Mouse (Mus musculus) c-Kit-positive CD71-negative TER-119-negative erythroid progenitor cells, embryonic 14.5 days (primary cell): ENCODE results near the gene Srpk1.

Experiments
- DNase-seq: peaks from one replicate; pipeline ENCODE4 v3.0.0-alpha.2; 2013; ENCODE audit warnings: low read depth

Srpk1 gene

GRCm38 (mm10) chr17:28613096-28613495 lies 9.4 kb downstream of the Srpk1 start:
- DNase-seq: no peak

DNA sequence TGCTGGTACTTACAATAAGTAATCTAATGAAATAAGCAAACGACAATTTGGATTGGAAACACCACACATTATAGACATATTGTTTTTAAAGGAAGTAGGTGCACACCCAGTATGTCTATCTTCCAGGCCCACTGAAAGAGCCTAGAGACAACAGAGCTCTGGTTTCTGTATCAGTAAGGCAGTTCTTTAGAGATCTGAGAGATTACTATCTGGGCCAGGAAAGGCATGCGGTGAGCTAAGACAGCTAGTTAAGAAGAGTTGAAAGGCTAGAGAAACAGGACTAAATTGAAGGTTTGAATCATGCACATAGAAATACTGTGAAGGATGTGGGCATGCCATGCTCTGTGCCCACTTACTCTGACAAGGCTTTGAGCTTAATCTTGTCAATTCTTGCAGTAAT lies 9.9 kb downstream of the Srpk1 start:
- DNase-seq: no peak

GRCm38 (mm10) chr17:28609543-28609942 lies 13.0 kb downstream of the Srpk1 start:
- DNase-seq: no peak

DNA sequence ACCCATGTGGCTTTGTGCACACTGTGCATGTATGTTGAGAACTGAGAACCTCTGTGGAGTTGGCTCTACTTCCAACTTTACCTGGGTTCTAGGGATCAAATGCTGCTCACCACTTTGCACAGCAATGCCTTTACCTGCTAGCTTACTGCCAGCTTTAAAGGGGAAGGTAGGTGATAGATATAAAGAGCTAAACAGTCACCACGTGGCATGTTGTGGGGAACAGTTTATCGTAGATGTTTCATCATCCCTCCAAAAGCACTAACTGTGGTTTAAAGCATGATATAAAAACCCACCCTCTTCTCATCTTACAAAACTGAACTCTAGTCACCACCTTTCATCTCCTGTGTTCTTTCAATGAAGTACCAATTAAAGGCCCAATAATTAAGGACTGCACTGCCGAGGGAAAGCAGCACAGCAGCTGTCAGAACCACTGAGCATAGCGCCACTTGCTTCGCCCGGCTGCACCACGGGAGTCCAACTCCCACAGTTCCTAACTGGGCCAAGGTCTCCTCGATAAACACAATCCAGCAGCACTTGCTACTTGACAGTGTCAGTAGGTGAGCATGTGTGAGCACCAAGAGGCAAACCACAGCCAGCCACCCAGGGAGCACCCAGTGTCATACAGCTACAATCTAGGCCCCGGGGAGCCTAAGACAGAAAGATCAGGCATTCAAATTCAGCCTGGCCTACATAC lies 20.8 kb downstream of the Srpk1 start:
- no peak for DNase-seq

- no peak for DNase-seq
Observed at GRCm38 (mm10) chr17:28600780-28601179, 21.7 kb downstream of the Srpk1 start.

DNA sequence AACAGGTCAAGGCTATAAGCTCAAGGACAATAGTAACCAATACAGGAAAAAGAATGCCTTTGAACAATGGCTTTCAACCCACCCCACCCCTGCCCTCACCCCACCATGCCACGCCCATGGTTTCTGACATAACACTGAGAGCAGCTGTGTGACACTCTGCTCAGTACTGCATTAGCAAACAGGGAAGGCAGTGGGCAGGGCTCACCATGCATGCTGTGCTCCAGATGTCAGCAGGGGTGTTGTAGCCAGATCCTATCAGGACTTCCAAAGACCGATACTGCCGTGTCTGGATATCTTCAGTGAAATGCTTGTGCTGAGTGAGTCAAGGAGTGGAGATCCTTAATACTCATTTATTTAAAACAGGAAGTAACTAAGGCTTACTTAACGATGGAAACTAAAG lies 28.5 kb downstream of the Srpk1 start:
- DNase-seq: no peak

GRCm38 (mm10) chr17:28592998-28593397 lies 29.5 kb downstream of the Srpk1 start:
- peak; percentile 68 for DNase-seq

GRCm38 (mm10) chr17:28591476-28591875 lies 31.0 kb downstream of the Srpk1 start:
- DNase-seq: no peak

DNA sequence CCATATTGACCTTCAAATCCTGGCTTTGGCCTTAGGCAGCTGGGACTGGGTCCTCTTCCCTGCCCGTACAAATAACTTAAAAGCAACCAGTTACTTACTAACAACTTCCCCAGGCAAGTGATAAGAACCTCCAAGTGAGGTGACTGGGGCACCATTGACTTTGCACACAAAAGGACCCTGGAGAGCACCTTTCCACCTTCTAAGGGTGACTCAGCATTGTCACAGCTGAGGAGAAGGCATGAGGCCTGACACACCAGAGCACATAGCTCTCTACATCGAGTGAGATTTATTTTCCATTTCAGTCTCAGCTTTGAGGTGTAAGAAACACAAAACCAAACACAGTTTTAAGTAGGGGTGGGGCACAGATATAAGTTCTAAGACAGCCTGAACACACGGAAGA lies 31.9 kb downstream of the Srpk1 start:
- no peak for DNase-seq

- no peak for DNase-seq
Observed at GRCm38 (mm10) chr17:28588591-28588990, 33.9 kb downstream of the Srpk1 start.

- DNase-seq: no peak
Observed at GRCm38 (mm10) chr17:28586509-28586908, 36.0 kb downstream of the Srpk1 start.

DNA sequence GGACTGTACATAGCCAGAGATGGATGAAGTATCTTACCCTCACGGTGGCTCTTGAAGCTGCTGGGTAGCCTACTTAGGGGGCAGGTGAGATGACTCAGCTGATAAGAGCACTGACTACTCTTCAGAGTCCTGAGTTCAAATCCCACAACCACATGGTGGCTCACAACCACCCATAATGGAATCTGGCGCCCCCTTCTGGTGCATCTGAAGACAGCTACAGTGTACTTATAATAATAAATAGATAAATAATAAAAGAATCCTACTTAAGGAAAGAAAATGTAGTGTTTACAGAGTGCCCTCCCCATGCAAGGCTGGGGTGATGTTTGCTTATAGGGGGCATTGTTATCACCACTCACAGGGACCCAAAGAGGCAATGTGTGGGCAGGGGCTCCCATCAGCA lies 41.5 kb downstream of the Srpk1 start:
- DNase-seq: no peak

- peak; percentile 83 for DNase-seq
Observed at GRCm38 (mm10) chr17:28580396-28580795, 42.1 kb downstream of the Srpk1 start.

DNA sequence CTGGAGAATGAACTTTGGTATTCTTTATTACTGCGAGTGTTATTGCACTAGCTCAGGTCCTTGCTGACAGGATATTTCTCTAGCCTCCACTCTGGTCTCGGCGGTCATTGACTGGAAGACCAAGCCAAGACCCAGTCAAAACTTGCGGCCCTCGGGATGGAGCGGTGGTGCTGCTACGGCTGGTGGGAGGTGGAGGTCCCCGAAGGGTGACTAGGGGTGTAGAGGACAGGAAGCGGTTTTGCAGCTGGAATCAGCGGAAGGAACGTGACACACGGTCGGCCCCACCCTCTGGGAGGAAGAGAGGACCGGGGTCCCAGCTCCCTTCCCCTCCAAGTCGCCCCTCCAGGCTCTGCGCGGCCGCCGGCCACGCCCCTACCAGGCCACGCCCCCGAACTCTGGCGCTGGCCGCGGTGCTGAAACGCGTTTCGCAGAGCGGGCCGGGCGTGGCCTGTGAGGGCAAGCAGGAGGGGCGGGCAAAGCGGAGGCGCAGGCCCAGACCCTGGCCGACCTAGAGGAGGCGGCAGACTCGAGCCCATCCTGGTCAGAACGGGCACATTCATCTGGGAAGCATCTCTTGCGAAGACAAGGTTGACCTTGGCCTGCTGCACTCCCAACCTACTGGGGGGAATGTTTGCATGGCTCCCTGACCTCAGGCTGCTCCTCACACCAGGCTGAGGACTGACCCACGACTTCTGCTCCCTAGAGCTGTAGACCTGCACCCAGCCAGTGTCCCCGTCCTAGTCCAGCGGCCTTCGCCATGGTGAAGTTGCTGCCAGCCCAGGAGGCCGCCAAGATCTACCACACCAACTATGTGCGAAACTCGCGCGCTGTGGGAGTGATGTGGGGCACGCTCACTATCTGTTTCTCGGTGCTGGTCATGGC lies 47.0 kb downstream of the Srpk1 start, which contains the start of gene Lhfpl5:
Lhfpl5 (plus strand) TSS at position 398 of the 882 bp plus-strand sequence.
- DNase-seq: peak; percentile 61

- no peak for DNase-seq
Observed at GRCm38 (mm10) chr17:28572941-28573340, 49.6 kb downstream of the Srpk1 start.

GRCm38 (mm10) chr17:28572521-28572920 lies 50.0 kb downstream of the Srpk1 start:
- DNase-seq: no peak

DNA sequence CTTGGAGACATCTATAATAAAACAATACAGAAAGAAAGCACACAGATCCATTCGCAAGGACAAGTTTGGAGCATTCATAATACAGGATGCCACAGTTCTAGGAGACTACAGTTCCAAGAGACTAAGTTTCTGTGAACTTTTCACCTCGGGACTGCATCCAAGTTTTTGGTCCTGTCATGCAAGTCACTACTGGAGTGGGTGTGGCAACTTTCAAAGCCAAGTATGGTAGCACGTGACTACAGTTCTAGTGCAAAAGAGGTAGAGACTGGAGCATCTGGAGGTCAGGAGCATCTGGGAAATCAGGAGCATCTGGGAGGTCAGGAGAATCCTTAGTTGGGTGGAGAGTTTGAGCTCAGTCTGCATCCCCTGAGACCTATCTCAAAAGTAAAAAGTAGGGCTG lies 50.6 kb downstream of the Srpk1 start:
- no peak for DNase-seq

- no peak for DNase-seq
Observed at GRCm38 (mm10) chr17:28567541-28567940, 55.0 kb downstream of the Srpk1 start.

DNA sequence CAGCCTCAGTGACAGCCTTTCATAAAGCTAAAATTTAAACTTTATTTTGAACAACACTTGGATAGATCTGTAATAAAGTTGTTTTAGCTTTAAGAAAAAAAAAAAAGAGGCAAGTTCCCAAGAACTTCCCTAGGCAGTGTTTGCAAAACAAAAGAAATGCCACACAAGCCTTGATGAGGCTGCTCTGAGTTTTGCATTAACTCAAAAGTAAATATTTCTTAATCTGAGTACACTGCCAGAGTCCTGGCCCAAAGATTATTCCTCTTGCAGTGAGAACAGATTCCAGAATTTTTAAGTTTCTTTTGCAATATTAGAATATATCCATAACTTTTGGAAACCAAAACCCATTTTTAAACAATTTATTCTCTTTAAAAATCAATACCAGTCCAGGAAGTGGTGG lies 57.3 kb downstream of the Srpk1 start:
- no peak for DNase-seq

DNA sequence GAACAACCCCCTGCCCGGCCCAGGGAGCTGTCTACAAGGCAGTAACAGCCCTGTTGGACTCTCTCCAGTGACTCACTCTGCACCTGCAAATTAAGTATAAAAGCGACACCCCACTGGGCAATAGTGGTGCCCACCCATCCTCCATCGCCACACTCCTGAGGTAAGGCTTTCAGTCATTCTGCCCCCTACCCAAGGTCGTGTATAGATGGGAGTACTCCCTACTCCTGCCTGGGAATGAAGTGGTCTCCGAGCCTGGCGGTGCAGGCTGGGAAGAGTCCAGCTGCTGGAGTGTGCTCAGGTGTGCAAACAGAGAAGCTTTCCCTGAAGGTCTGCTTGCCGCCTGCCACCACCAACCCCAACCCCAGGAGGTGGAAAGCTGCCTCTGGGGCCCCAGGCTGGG lies 60.9 kb downstream of the Srpk1 start:
- no peak for DNase-seq

DNA sequence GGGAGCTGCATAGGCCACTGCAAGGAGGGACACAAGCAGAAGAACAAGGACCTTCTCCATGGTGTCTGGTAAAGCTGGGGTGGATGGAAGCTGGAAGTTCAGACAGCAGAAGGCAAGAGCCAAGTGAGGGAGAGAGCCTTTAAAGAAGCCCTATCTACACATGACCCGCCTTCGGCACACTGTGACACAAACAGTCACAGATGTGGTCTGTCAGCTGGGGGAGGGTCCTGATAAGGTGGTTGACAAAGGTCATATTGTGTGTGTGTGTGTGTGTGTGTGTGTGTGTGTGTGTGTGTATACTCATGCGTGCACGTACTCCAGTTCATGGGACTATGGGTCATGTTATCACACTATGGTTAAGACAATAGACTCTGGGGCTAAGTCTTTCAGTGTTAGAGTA lies 61.9 kb downstream of the Srpk1 start, which contains the start of gene Clps:
Clps (minus strand) TSS at position 169 of the 400 bp plus-strand sequence.
- DNase-seq: no peak

GRCm38 (mm10) chr17:28557772-28558171 lies 64.7 kb downstream of the Srpk1 start:
- no peak for DNase-seq
